Mouse (Mus musculus): ENCODE measurements around the gene Vamp5.

- TF ChIP-seq CTCF (IDR thresholded peaks at IDR 0.05) (no peak), EP300 (IDR thresholded peaks at IDR 0.05; ENCODE audit: insufficient read depth, low read depth, low read length) (no peak), POLR2A (IDR thresholded peaks at IDR 0.05; ENCODE audit: insufficient read depth, low read depth, low read length) (no peak)
Observed at GRCm38 (mm10) chr6:72329019-72329418, 51.2 kb downstream of the Vamp5 start.

Measured in heart, adult 2 months (tissue).